Mouse (Mus musculus): ENCODE measurements at regions not wholly inside any gene's neighbourhood (a gene's known extent, or its start where the extent isn't known, plus 50 kb on each side); places are given as distances from the start of the nearest gene placed in this dataset.

- no peak for DNase-seq (ENCODE audit: extremely low spot score)
These were observed 188.7 kb downstream of the Akap7 start for GRCm38 (mm10) chr10:25118674-25119670.

DNA sequence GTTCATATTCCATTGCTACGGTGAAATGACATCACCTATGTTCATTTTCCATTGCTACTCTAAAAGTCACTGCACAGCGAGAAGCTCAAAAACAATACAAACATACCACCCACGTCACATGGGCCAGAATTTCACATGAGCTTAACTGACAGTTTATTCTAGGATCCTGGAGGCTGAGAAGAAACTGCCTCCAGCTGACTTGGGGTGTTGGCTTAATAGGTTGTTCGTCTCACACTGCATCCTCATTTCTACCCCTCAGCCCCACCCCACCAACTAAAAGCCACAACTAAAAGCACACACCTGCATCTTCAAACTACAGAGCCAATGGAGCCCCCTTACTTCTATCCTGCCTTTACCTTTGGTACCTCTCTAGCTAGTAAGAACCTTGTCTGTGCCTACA lies 187.0 kb upstream of the Arg1 start:
- DNase-seq (ENCODE audit: extremely low spot score), result no peak

GRCm38 (mm10) chr10:25112449-25113171 lies 185.3 kb upstream of the Arg1 start:
- no peak for DNase-seq (ENCODE audit: extremely low spot score)

- peak; percentile 46 for DNase-seq (ENCODE audit: extremely low spot score)
These were observed 184.5 kb upstream of the Arg1 start for GRCm38 (mm10) chr10:25111636-25112422.

- DNase-seq (ENCODE audit: extremely low spot score), result no peak
These were observed 183.9 kb upstream of the Arg1 start for GRCm38 (mm10) chr10:25111181-25111580.

DNA sequence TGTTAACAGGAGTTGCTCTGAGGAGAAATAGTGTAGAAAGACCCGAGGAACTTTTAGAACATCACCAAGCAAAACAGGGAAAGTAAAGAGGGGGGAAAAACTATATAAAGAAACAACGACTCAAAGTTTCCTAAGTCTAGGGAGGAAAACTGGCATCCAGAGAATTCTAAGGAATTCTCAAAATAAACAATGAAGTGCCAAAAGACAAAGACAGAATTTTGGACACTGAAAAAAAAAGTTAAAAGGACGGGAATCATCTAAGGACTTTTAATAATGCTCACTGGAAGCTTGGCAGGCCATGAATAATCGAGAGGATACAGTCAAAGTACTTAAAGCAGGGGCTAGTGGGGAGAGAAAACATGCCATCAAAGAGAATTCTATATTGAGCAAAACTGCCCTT lies 170.8 kb upstream of the Arg1 start:
- DNase-seq (ENCODE audit: extremely low spot score), result no peak

- DNase-seq (ENCODE audit: extremely low spot score), result no peak
These were observed 162.6 kb upstream of the Arg1 start for GRCm38 (mm10) chr10:25089705-25090386.

- DNase-seq (ENCODE audit: extremely low spot score), result no peak
These were observed 159.5 kb upstream of the Arg1 start for GRCm38 (mm10) chr10:25086745-25087144.

GRCm38 (mm10) chr10:25082930-25083329 lies 155.6 kb upstream of the Arg1 start:
- no peak for DNase-seq (ENCODE audit: extremely low spot score)

GRCm38 (mm10) chr10:25072617-25073016 lies 145.3 kb upstream of the Arg1 start:
- DNase-seq (ENCODE audit: extremely low spot score), result peak; percentile 32

GRCm38 (mm10) chr10:25068301-25068700 lies 141.0 kb upstream of the Arg1 start:
- DNase-seq (ENCODE audit: extremely low spot score), result no peak

DNA sequence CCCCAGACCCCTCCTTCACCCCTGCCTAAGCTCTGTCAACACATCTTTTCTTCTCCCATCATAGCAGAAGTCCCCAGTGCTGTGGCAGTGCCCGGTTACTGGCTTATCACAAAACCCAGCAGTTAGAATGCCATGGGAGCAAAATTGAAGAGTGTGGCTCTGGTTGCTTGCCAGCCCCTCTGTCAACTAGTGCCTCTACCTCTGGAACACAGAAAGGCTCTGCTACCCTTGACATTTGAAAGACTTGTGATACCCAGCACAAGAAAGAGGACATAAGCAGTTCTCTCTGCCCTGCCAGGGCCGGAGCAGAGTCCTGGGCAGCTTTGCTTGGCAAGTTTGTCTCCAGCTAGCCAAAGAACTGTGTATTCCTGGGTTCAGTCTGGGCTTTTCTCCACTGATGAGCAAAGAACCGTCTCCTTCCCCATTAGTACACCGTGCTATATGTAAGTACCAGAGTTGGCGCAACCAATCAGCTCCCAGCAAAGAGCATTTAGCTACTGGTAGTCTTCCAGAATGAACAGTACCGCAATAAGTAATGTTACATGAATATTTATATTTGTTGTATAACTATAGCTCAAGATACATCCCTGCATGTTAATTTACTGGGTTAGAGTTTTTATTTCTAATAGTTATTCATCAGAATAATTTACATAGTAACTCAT lies 137.5 kb upstream of the Arg1 start:
- no peak for DNase-seq (ENCODE audit: extremely low spot score)

- DNase-seq (ENCODE audit: extremely low spot score), result peak; percentile 29
These were observed 134.2 kb upstream of the Arg1 start for GRCm38 (mm10) chr10:25061402-25062055.

DNA sequence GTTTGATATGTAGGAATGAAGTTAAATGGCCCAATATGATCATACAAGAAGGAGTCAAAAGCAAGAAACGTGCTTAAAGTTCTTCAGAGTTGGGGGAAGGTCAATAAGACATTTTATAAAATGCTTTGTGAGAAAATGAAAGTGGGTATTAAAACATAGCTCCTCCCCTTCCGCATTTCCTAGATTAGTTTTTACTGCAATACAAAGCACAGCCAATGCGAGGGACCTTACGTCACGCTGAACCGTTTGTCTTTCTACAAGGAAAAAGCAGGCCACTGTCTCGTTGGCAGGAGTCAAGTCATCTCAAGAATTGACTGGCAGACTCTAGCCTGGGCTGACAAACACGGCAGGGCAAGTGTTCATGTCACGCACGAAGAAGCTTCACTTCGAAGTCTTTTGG lies 131.4 kb upstream of the Arg1 start:
- DNase-seq (ENCODE audit: extremely low spot score), result no peak

GRCm38 (mm10) chr10:25051998-25052397 lies 124.7 kb upstream of the Arg1 start:
- no peak for DNase-seq (ENCODE audit: extremely low spot score)

GRCm38 (mm10) chr10:25051368-25051874 lies 124.1 kb upstream of the Arg1 start:
- DNase-seq (ENCODE audit: extremely low spot score), result no peak

DNA sequence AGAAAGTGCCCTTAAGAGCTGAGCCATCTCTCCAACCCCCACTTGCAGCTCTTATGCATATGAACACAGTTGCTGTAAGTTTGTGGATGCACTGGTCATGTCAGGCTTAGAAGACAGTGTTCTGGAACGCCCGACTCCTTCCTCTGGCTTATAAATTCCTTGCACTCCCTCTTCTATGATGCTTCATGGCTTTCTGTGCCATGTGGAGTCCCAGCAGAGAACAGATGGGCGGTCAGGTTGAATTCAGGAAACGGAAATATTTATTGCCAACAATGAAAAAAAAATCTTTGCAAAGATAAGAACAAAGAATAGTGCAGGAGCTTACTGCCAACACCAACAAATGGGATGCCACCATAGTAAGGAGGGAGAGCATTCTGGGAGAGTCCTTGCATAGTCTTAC lies 113.9 kb upstream of the Arg1 start:
- no peak for DNase-seq (ENCODE audit: extremely low spot score)

GRCm38 (mm10) chr10:25039926-25040325 lies 112.6 kb upstream of the Arg1 start:
- DNase-seq (ENCODE audit: extremely low spot score), result no peak

- no peak for DNase-seq (ENCODE audit: extremely low spot score)
These were observed 109.6 kb upstream of the Arg1 start for GRCm38 (mm10) chr10:25036928-25037327.

GRCm38 (mm10) chr10:25035363-25035762 lies 108.1 kb upstream of the Arg1 start:
- no peak for DNase-seq (ENCODE audit: extremely low spot score)
